Mouse (Mus musculus): ENCODE results near the gene Trem1. TPM values are rescaled to one million over a fixed set of nuclear protein-coding genes. Genes with fewer than 3 reads are reported as not detected.

Gene Trem1
- polyA plus RNA-seq (2011; ENCODE audit: insufficient read length, low read depth, missing spikeins), result 0.33 TPM in 1 of 2 replicates, not detected in the other

DNA sequence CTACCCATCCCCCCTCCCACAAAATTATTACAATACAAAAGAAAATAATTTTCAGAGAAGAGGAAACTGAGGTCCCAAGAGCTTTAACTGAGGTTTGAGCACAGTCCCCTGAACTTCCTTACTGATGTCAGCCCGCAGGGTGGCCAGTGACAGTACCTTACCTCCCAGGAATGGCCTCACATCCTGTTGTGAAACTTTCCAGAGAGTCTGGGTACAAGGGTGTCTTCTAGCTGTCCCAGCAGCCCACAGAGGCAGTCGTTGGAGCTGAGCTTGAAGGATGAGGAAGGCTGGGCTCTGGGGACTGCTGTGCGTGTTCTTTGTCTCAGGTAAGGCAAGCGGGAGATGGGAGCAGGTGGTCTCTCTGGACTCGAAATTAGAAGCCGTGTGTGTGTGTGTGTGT, at the start of gene Trem1:
TSS of gene Trem1 (plus strand) at position 251 of the 400 bp plus-strand sequence.
- no peak within 1 kb of the TSS for H3K4me3 ChIP-seq (ENCODE audit: insufficient read depth, low read length)
- TF ChIP-seq CTCF (IDR thresholded peaks at IDR 0.05; ENCODE audit: borderline replicate concordance, insufficient read depth, low read length), result no peak
- no peak for TF ChIP-seq POLR2A (IDR thresholded peaks at IDR 0.05; ENCODE audit: low read depth, low read length)
- H3K4me1 ChIP-seq (ENCODE audit: control insufficient read depth, insufficient read depth, low read length), result no peaks in the 10 kb centered on the region
- no peak within 1 kb of the TSS for H3K27ac ChIP-seq (ENCODE audit: insufficient read depth, low read length)

DNA sequence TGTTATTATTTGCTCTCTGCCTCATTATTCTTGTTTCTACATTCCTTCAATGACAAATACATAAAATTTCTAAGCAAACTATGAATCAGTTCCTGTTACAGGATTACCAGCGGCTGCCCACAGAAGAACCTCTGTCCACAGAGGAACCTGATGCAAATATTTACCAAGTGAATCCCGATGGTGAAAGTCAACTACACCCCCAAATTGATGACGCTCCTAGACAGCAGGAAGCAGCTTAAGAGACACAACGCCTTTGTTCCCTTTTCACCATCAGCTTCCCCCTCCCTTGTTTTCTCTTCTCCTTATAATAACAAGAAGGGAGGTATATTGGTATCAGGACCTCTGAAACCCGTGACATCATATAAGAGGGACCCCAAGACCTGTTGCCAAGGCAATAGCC, 47.3 kb upstream of the Trem1 start:
- H3K27ac ChIP-seq (ENCODE audit: insufficient read depth, low read length), result no peak overlapping the region
- no peak overlapping the region for H3K4me3 ChIP-seq (ENCODE audit: insufficient read depth, low read length)
- H3K4me1 ChIP-seq (ENCODE audit: control insufficient read depth, insufficient read depth, low read length), result no peaks in the 10 kb centered on the region
- TF ChIP-seq POLR2A (IDR thresholded peaks at IDR 0.05; ENCODE audit: low read depth, low read length) (no peak), CTCF (IDR thresholded peaks at IDR 0.05; ENCODE audit: borderline replicate concordance, insufficient read depth, low read length) (no peak)

DNA sequence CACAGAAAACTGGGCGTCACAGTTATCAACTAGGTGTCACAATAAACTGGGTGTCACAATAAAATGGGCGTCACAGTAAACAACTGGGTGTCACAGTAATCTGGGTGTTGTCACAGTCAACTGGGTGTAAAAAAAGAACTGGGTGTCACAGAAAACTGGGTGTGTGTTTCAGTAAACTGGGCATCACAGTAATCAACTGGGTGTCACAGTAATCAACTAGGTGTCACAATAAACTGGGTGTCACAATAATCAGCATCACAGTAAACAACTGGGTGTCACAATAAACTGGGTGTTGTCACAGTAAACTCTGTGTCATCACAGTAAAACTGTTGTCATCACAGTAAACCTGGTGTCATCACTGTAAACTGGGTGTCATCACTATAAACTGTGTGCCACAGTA, 40.2 kb upstream of the Trem1 start:
- H3K4me1 ChIP-seq (ENCODE audit: control insufficient read depth, insufficient read depth, low read length), result no peaks in the 10 kb centered on the region
- TF ChIP-seq POLR2A (IDR thresholded peaks at IDR 0.05; ENCODE audit: low read depth, low read length) (no peak), CTCF (IDR thresholded peaks at IDR 0.05; ENCODE audit: borderline replicate concordance, insufficient read depth, low read length) (no peak)
- no peak overlapping the region for H3K4me3 ChIP-seq (ENCODE audit: insufficient read depth, low read length)
- no peak overlapping the region for H3K27ac ChIP-seq (ENCODE audit: insufficient read depth, low read length)

DNA sequence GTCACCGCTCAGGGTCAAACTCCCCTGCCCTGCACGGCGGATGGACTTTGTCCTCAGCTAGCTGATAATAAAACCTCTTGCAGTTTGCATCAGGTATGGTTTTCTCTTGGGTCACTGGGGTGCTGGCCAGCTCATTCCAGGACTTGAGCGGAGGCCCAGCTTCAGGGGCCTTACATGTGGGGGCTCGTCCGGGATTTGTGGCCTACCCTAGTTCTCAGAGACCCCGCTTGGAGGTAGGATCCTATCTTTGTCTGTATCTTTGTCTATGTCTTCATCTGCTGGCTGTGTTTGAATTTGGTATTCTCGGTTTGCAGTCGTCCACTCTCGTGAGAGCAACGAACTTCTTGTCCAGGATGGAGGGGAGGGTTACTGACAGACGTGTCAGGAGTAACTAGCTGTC, 29.5 kb upstream of the Trem1 start:
- no peak overlapping the region for H3K27ac ChIP-seq (ENCODE audit: insufficient read depth, low read length)
- H3K4me1 ChIP-seq (ENCODE audit: control insufficient read depth, insufficient read depth, low read length), result no peaks in the 10 kb centered on the region
- H3K4me3 ChIP-seq (ENCODE audit: insufficient read depth, low read length), result no peak overlapping the region
- TF ChIP-seq POLR2A (IDR thresholded peaks at IDR 0.05; ENCODE audit: low read depth, low read length) (no peak), CTCF (IDR thresholded peaks at IDR 0.05; ENCODE audit: borderline replicate concordance, insufficient read depth, low read length) (no peak)

DNA sequence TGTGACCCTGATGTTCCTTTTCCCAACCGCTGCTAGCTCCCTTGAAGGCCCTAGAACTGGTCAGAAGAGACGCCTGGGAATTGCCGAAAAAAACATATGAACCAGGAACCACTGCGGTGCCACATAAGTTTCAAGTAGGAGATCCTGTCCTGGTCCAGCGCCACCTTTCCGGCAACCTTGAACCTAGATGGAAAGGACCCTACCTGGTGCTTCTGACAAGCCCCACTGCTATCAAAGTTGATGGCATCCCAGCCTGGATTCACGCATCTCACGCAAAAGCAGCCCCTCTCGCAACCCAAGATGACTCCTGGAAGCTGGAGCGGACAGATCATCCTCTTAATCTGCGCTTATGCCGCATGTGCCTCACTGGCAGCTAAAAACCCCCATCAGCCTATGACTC, 20.0 kb upstream of the Trem1 start:
- H3K27ac ChIP-seq (ENCODE audit: insufficient read depth, low read length), result no peak overlapping the region
- TF ChIP-seq CTCF (IDR thresholded peaks at IDR 0.05; ENCODE audit: borderline replicate concordance, insufficient read depth, low read length), result no peak
- no peak for TF ChIP-seq POLR2A (IDR thresholded peaks at IDR 0.05; ENCODE audit: low read depth, low read length)
- H3K4me3 ChIP-seq (ENCODE audit: insufficient read depth, low read length), result no peak overlapping the region
- no peaks in the 10 kb centered on the region for H3K4me1 ChIP-seq (ENCODE audit: control insufficient read depth, insufficient read depth, low read length)

DNA sequence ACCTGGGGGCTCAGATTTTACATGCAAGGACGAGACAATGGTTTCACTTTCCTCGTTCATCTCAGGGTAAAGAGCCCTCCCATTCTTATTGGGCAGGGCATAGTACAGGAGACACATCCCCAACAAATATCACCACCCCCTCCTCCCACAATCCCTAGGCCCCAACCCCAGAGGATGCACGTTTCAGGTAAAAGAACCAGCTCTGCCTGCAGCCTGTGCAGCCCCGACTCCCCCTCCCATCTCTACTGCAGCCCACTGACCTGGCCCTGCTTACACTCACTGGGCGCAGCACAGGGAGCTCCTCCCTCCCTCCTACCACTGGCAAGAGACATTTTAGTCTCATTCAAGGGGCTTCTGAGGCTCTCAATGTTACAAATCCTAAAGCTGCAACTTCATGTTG, 19.1 kb upstream of the Trem1 start:
- Histone ChIP-seq H3K4me3 (ENCODE audit: insufficient read depth, low read length) (no peak overlapping the region), H3K27ac (ENCODE audit: insufficient read depth, low read length) (no peak overlapping the region), H3K4me1 (ENCODE audit: control insufficient read depth, insufficient read depth, low read length) (no peaks in the 10 kb centered on the region)
- TF ChIP-seq POLR2A (IDR thresholded peaks at IDR 0.05; ENCODE audit: low read depth, low read length) (no peak), CTCF (IDR thresholded peaks at IDR 0.05; ENCODE audit: borderline replicate concordance, insufficient read depth, low read length) (no peak)

DNA sequence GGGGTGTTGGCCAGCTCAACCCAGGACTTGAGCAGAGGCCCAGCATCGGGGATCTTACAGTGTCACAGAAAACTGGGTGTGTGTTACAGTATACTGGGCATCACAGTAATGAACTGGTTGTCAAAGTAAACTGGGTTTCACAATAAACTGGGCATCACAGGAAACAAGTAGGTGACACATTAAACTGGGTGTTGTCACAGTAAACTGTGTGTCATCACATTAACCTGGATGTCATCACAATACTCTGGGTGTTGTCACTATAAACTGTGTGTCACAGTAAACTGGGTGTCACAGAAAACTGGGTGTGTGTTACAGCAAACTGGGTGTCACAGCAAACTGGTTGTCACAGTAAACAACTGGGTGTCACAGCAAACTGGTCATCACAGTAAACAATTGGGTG, 17.1 kb upstream of the Trem1 start:
- TF ChIP-seq CTCF (IDR thresholded peaks at IDR 0.05; ENCODE audit: borderline replicate concordance, insufficient read depth, low read length), result no peak
- TF ChIP-seq POLR2A (IDR thresholded peaks at IDR 0.05; ENCODE audit: low read depth, low read length), result no peak
- Histone ChIP-seq H3K27ac (ENCODE audit: insufficient read depth, low read length) (no peak overlapping the region), H3K4me1 (ENCODE audit: control insufficient read depth, insufficient read depth, low read length) (no peaks in the 10 kb centered on the region), H3K4me3 (ENCODE audit: insufficient read depth, low read length) (no peak overlapping the region)

DNA sequence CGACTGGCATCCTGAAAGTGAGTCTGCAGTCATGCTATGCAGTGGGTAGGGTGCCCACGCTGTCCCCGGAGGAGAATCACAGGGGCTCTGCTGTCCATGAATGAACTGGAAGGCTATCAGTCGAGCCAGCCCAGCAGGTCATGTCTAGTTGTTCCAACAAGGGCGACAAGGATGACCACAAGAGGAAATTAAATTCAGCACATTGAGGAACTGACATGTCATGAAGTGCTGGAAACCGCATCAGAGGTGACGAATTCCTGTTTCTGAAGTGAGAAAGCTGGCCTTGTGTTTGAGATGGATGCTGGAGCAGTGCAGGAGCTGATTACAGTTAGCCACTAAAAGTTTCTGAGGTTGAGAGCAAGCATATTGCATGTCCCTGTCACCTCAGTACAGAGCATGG, 1.9 kb upstream of the Trem1 start:
- H3K4me1 ChIP-seq (ENCODE audit: control insufficient read depth, insufficient read depth, low read length), result no peaks in the 10 kb centered on the region
- no peak overlapping the region for H3K27ac ChIP-seq (ENCODE audit: insufficient read depth, low read length)
- H3K4me3 ChIP-seq (ENCODE audit: insufficient read depth, low read length), result no peak overlapping the region
- TF ChIP-seq POLR2A (IDR thresholded peaks at IDR 0.05; ENCODE audit: low read depth, low read length) (no peak), CTCF (IDR thresholded peaks at IDR 0.05; ENCODE audit: borderline replicate concordance, insufficient read depth, low read length) (no peak)

DNA sequence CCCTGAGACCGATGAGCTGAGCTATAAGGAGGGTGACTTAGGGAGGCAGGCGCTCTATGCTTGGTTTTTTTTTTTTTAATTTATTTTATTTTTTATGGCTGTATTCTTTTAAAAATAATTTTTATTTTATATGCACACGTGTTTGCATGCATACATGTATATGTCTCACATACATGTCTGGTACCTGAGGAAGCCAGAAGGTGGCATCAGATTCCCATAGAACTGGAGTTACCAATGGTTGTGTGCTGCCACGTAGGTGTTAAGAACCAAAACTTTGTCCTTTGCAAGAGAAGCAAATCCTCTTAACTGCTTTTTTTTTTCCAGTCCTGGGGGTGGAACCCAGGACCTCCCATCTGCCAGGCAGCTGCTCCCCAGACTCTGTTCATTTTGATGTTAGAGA, 1.2 kb downstream of the Trem1 start:
- no peaks in the 10 kb centered on the region for H3K4me1 ChIP-seq (ENCODE audit: control insufficient read depth, insufficient read depth, low read length)
- H3K4me3 ChIP-seq (ENCODE audit: insufficient read depth, low read length), result no peak overlapping the region
- H3K27ac ChIP-seq (ENCODE audit: insufficient read depth, low read length), result no peak overlapping the region
- no peak for TF ChIP-seq CTCF (IDR thresholded peaks at IDR 0.05; ENCODE audit: borderline replicate concordance, insufficient read depth, low read length)
- no peak for TF ChIP-seq POLR2A (IDR thresholded peaks at IDR 0.05; ENCODE audit: low read depth, low read length)

DNA sequence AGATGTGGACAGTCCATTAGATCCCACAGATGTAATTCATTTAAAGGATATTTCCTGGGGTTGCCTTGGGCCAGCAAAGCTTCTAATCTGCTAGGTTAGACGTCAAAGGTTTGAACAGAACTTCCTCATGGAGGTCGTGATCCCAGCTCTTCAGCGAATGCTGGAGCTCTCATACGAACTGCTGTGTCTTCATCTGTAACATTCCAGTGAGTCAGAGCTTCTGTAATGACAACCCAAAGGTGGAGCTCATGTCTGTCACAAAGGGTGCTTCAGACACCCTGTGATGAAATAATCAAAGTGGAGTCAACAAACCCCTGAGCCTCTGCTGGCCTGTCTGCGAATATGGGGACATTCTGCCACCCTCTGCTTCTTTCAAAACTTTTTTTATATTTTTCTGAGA, 2.0 kb downstream of the Trem1 start:
- H3K27ac ChIP-seq (ENCODE audit: insufficient read depth, low read length), result no peak overlapping the region
- TF ChIP-seq CTCF (IDR thresholded peaks at IDR 0.05; ENCODE audit: borderline replicate concordance, insufficient read depth, low read length) (no peak), POLR2A (IDR thresholded peaks at IDR 0.05; ENCODE audit: low read depth, low read length) (no peak)
- no peaks in the 10 kb centered on the region for H3K4me1 ChIP-seq (ENCODE audit: control insufficient read depth, insufficient read depth, low read length)
- no peak overlapping the region for H3K4me3 ChIP-seq (ENCODE audit: insufficient read depth, low read length)

All from embryonic fibroblast, embryonic 13.5 days (primary cell).